Mouse (Mus musculus) spleen, adult 2 months (tissue): Measurements from ENCODE around the gene Cyth4. TPM values are rescaled to one million over a fixed set of nuclear protein-coding genes. Genes with fewer than 3 reads are reported as not detected.
A peak's percentile ranks its signal among the peaks of the same experiment; 100 is the strongest.

Source experiments
- DNase-seq, 2 experiments: peaks; one replicate each; pipeline versions ENCODE4 v3.0.0 to v3.0.0-alpha.2; 2012 to 2021; ENCODE audit warnings: low spot score in 2 of 2, low read depth in 1 of 2
- H3K27ac ChIP-seq: fragments of 200-500 bp; 2 replicates; pipeline ENCODE4 v1.5.1; 2012; ENCODE audit warnings: low read length, inconsistent platforms; ENCODE audit not compliant: insufficient read depth
- H3K27me3 ChIP-seq: fragments of 200-500 bp; 2 replicates; pipeline ENCODE4 v1.6.1; 2012; ENCODE audit warnings: mild to moderate bottlenecking, moderate library complexity, low read length, inconsistent platforms; ENCODE audit not compliant: control insufficient read depth, insufficient read depth
- H3K36me3 ChIP-seq: fragments of 200-500 bp; 2 replicates; pipeline ENCODE4 v1.6.1; 2012; ENCODE audit warnings: mild to moderate bottlenecking, low read length, inconsistent platforms; ENCODE audit not compliant: control insufficient read depth, insufficient read depth
- H3K4me1 ChIP-seq: fragments of 200-500 bp; 2 replicates; pipeline ENCODE4 v1.6.1; 2011; ENCODE audit warnings: inconsistent platforms; ENCODE audit not compliant: control insufficient read depth, insufficient read depth, insufficient read length
- H3K4me3 ChIP-seq: fragments of 200-500 bp; 2 replicates; pipeline ENCODE4 v1.5.1; 2011; ENCODE audit warnings: mild to moderate bottlenecking, inconsistent platforms; ENCODE audit not compliant: insufficient read depth, insufficient read length; ENCODE audit errors: extremely low read depth
- CTCF ChIP-seq: fragments of 200-500 bp; IDR thresholded peaks from 2 replicates; pipeline ENCODE4 v1.5.1; 2011; ENCODE audit warnings: mild to moderate bottlenecking, inconsistent platforms; ENCODE audit not compliant: insufficient read depth, insufficient read length, insufficient replicate concordance; ENCODE audit errors: extremely low read depth
- POLR2A ChIP-seq: fragments of 200-500 bp; IDR thresholded peaks from 2 replicates; pipeline ENCODE4 v1.6.1; 2011; ENCODE audit warnings: low read depth, low read length, inconsistent platforms
- WGBS: fragments of 180-500 bp; shearing (Covaris S2); methylation state at CpG from one replicate; pipeline ENCODE4 v1.1.7; 2018; 5-methylcytosine and 5-hydroxymethylcytosine counted together
- polyA plus RNA-seq: library from polyadenylated mRNA; depleted of rRNA; stranded (reverse); fragments of >200 nt; gene quantifications from 2 replicates; pipeline ENCODE4 v1.2.3, GENCODE M21; 2012

The Cyth4 gene
- polyA plus RNA-seq, 1 experiment, result 136 TPM

DNA sequence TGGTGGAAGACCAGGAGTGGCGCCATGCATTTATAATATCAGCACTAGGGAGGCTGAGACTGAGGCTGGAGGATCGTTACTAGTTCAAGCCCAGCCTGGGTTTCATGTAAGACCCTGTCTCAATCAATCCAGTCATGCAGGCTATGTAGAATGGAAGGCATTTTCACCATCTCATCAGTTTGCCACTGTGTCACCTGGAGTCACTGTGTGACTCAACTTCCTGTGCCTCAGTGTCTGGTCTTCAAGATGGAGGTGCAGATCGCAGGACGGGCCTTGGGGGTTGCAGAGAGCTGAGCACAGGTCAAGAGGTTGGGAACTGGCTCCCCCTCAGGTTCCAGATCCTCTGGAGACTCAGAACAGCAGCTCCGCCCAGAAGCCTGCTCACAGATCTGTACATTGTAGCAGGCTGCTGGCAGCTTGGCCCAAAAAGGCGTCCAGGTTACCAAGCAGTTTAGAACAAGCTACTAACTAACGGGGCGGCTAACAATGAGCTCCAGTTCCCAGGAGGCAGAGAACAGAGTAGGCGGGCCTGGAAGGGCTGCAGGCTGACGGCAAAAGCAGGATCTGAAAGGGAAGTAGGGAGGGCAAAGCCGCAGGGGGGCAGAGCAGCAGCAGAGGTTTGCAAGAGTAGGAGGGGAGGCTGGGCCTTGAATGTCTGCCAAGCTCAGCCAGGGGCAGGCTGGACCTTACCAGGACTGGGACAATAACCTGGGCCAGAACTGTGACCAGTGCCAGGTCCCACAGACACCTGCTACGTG is 14.0 kb downstream of the Cyth4 start:
- Histone ChIP-seq H3K4me3 (no peak overlapping the region), H3K36me3 (peaks cover 39% of the 10 kb centered on the region), H3K27me3 (no peaks in the 10 kb centered on the region), H3K4me1 (peaks cover 18% of the 10 kb centered on the region; the same call in 1 of the 2 replicates), H3K27ac (no peak overlapping the region)
- 71% methylated on average over 12 of the region's 12 CpGs for WGBS
- no peak for DNase-seq
- no peak for TF ChIP-seq CTCF
- no peak for TF ChIP-seq POLR2A

DNA sequence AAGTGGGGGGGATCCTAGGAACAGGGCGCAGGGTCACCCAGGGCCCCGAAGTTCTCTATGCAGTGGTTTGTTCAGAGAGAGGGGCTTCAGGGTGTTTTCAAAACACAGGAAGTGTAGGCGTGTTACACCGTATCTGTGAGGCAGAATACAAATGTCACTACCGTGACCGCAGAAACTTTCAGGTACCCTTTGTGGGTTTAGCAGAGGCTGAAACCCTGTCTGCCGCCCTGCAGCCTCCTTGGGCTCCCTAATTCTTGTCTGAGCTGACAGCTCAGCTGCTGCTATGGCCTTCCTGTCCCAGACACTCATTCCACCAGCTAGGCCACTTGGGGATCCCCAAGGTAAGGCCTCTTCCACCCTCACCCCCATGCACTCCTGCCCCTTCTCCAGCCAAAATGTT is 17.7 kb downstream of the Cyth4 start:
- DNase-seq, result no peak

DNA sequence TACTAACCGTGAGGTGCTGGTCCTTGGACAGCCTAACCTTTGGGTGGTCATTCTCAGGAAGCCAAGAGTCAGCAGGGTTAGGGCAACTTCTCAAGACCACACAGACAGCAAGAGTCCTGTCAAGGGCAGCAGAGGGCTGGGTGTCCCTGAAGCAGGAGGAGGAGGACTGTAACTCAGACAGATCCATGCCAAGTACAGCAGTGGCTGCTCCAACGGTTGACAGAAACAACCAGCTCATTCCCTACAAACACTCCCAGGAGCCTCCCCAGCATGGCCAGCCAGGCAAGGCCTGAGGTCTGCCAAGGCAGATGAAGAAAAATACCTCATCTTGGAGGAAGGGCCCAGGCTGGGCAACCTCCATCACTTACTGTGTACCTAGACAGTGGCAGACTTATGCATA is 20.1 kb downstream of the Cyth4 start:
- peaks cover 3% of the 10 kb centered on the region; the same call in 1 of the 2 replicates for H3K4me1 ChIP-seq
- H3K4me3 ChIP-seq, result no peak overlapping the region
- WGBS, result 89% methylated on average over 2 of the region's 2 CpGs
- H3K27me3 ChIP-seq, result no peaks in the 10 kb centered on the region
- H3K36me3 ChIP-seq, result peaks cover 50% of the 10 kb centered on the region
- TF ChIP-seq POLR2A (no peak), CTCF (no peak)
- no peak overlapping the region for H3K27ac ChIP-seq
- DNase-seq, result no peak

More for the DNA sequence above, 17.7 kb downstream of the Cyth4 start:
- peak overlapping the region; percentile 61 for H3K27ac ChIP-seq
- peaks cover 3% of the 10 kb centered on the region; the same call in 1 of the 2 replicates for H3K4me1 ChIP-seq
- no peak overlapping the region for H3K4me3 ChIP-seq
- TF ChIP-seq POLR2A, result no peak
- no peak for TF ChIP-seq CTCF
- no peaks in the 10 kb centered on the region for H3K27me3 ChIP-seq
- peaks cover 59% of the 10 kb centered on the region for H3K36me3 ChIP-seq
- WGBS, result 56% methylated on average over 7 of the region's 7 CpGs

DNA sequence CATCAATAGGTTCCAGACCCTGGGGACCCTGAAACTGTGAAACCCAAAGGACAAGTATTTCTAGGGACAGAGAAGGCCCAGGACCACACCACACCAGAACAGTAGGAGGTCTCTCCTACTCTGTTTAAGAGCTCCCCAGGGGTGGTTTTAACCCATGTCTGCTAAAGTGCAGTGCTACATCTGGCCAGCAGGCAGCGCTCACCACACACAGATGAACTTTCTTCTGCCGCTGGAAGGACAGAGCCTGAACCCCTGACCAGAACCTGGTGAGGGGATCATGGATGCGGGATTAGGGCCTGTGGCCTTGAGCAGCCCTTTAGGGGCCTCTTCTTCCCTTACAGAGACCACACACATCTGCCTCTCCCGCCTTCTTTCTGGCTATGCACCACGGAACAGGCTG is 26.6 kb downstream of the Cyth4 start:
- H3K4me3 ChIP-seq, result no peak overlapping the region
- peak; percentile 33 to 70 for DNase-seq
- no peaks in the 10 kb centered on the region for H3K27me3 ChIP-seq
- H3K27ac ChIP-seq, result no peak overlapping the region
- H3K36me3 ChIP-seq, result peaks cover 22% of the 10 kb centered on the region
- peak; percentile 86; the same call in 1 of the 2 replicates for TF ChIP-seq CTCF
- TF ChIP-seq POLR2A, result no peak
- H3K4me1 ChIP-seq, result no peaks in the 10 kb centered on the region
- 32% methylated on average over 5 of the region's 5 CpGs for WGBS

DNA sequence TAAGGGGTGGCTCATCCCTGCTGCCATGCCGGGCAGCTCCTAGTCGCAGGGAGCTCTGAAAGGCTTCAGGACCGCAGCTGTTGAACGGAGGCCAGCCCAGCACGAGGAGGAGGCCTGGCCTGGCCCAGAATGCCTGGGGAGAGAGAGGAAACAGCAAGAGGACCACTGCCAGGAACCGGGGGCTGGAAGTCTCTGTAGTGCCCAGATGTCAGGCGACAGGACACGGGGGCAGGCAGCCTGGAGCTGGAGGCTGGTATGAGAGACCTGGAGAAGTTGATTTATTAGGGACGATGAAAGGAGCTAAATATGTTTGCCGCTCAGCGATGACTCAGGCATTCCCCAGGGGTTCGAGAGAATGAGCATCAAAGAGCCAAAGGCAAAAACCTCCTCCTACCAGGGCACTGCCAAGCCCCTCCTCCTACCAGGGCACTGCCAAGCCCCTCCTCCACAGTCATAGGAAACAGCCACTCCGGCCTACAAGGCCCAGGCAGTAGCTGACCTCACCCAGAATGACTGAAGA is 27.6 kb downstream of the Cyth4 start:
- Histone ChIP-seq H3K27ac (no peak overlapping the region), H3K36me3 (peaks cover 13% of the 10 kb centered on the region), H3K27me3 (no peaks in the 10 kb centered on the region), H3K4me1 (no peaks in the 10 kb centered on the region), H3K4me3 (no peak overlapping the region)
- 24% methylated on average over 13 of the region's 13 CpGs for WGBS
- TF ChIP-seq CTCF, result no peak
- TF ChIP-seq POLR2A, result no peak
- DNase-seq, result no peak

DNA sequence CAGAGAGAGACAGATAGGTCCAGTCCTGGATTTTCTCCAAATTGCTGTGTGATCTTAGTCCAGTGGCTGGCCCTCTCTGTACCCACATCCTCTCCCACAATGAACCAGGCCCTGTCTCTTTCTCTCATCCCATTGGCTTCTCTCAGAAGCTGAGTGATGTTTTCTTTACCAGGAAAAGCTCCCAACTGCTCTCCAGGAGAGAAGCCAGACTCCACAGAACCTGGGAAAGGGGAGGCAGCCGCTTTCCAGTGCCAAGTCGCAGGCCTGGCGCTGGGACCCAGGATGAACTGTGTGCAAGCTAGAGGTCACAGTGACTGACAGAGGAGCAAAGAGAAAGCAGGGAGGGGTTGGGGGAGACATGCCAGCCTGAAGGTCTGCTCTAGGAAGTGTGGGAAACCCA is 28.1 kb downstream of the Cyth4 start:
- H3K27ac ChIP-seq, result peak overlapping the region; percentile 3; the same call in 1 of the 2 replicates
- DNase-seq, result no peak
- 85% methylated on average over 3 of the region's 3 CpGs for WGBS
- peaks cover 10% of the 10 kb centered on the region; the same call in 1 of the 2 replicates for H3K36me3 ChIP-seq
- no peaks in the 10 kb centered on the region for H3K27me3 ChIP-seq
- no peak overlapping the region for H3K4me3 ChIP-seq
- no peaks in the 10 kb centered on the region for H3K4me1 ChIP-seq
- TF ChIP-seq POLR2A (no peak), CTCF (no peak)

DNA sequence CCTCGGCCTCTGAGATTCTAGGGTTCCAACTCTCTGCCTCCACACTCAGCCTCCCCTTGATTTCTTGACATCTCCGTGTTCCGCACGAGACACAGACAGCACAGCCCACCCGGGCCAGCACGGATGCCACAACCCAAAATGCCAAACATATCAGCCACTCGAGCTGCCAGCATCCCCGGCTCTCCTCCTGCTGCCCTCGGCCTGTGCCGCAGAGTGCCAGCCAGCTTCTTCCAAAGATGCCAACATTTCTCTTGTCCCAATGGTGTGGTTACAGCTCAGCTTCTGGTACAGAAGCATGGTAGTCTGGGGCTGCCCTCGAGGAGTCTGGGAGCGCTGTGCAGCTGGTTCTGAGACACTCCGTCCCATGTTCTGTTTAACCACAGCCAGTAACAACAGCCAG is 29.4 kb downstream of the Cyth4 start:
- no peak for DNase-seq
- Histone ChIP-seq H3K27me3 (no peaks in the 10 kb centered on the region), H3K27ac (no peak overlapping the region), H3K36me3 (peaks cover 2% of the 10 kb centered on the region; the same call in 1 of the 2 replicates), H3K4me3 (no peak overlapping the region), H3K4me1 (no peaks in the 10 kb centered on the region)
- 76% methylated on average over 13 of the region's 13 CpGs for WGBS
- TF ChIP-seq CTCF (no peak), POLR2A (no peak)
